Mouse (Mus musculus): Measurements from ENCODE around the gene Ghsr.
"Not testable (repeated sequence)": the region's sequence is repeated elsewhere in the genome, so short reads cannot be mapped to it uniquely, and the experiment has no call there.

Ghsr gene

GRCm38 (mm10) chr3:27371276-27371621, at the start of gene Ghsr:
Ghsr (plus strand) TSS chr3:27371351.
- no peak for DNase-seq

- DNase-seq, result no peak
These were observed 48.6 kb upstream of the Ghsr start for GRCm38 (mm10) chr3:27322591-27322990.

GRCm38 (mm10) chr3:27323551-27323950, 47.6 kb upstream of the Ghsr start:
- DNase-seq, result no peak

- DNase-seq, result no peak
These were observed 44.4 kb upstream of the Ghsr start for GRCm38 (mm10) chr3:27326633-27327191.

DNA sequence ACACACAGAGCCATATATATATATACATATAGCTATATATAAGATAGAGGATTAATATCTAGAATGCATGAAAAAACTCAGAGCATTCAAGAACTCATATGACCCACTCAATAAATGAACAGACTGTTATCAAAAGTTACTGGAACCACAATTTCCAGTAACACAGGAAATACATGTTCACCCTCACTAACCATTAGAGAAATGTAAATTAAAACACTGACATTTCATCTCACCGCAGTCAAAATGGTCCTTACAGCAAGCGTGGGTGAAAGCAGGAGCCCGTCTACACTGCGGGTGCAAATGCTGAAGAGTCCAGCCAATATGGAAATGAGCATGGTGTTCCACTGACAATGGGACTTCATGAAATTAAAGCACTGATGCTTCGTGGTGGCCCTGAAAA, 40.4 kb upstream of the Ghsr start:
- no peak for DNase-seq

- peak; percentile 73 for DNase-seq
These were observed 32.7 kb upstream of the Ghsr start for GRCm38 (mm10) chr3:27338437-27338836.

- no peak for DNase-seq
These were observed 32.3 kb upstream of the Ghsr start for GRCm38 (mm10) chr3:27338887-27339286.

- DNase-seq, result no peak
These were observed 30.4 kb upstream of the Ghsr start for GRCm38 (mm10) chr3:27340757-27341156.

- no peak for DNase-seq
These were observed 28.7 kb upstream of the Ghsr start for GRCm38 (mm10) chr3:27342462-27342861.

DNA sequence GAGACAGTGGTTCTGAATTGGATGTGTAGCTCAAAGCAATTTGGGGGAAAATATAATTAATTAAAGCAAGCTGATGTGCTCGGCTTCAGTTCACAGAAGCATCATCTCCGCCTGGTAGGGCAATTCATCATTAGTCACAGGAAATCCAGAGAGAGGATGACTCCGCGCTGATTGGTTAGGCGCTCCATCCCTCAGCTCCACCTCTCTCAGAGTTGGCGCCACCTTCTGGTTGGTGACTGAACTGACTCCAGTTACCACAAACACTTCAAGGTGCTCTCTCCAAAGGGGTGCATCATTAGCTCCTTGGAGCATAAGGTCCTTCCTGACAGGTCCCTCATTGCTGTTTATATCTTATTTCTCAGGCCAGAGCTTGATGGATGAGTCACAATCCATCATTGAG, 25.6 kb upstream of the Ghsr start:
- peak; percentile 92 for DNase-seq

GRCm38 (mm10) chr3:27348462-27348861, 22.7 kb upstream of the Ghsr start:
- DNase-seq, result no peak

- no peak for DNase-seq
These were observed 20.0 kb upstream of the Ghsr start for GRCm38 (mm10) chr3:27351105-27351504.

DNA sequence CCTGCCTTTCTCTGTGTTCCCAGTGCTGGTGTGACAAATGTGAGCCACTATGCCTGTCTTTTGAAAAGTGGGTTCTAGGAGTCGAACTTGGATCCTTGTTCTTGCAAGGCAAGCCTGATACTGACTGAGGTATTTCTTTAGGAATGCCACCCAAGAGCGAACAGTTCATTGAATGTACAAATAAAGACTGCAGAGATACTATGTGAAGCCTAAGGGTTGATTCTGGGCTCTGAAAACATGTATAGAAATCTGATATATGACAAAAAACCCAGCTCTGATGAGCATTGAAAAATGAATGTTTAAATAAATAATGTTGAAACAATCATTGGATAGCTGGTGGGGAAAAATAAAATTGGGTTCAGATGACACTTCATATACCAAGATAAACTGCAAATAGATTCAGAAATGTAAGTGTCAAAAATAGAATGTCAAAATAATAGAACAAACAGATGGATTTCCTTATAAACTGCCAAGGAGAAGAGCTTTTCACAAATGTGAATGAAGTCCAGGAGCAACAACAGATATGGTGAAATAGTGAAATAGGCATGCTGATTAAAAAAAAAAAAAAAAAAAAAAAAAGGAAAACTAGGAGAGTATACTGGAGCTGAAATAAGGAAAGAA, 11.9 kb upstream of the Ghsr start:
- no peak for DNase-seq

DNA sequence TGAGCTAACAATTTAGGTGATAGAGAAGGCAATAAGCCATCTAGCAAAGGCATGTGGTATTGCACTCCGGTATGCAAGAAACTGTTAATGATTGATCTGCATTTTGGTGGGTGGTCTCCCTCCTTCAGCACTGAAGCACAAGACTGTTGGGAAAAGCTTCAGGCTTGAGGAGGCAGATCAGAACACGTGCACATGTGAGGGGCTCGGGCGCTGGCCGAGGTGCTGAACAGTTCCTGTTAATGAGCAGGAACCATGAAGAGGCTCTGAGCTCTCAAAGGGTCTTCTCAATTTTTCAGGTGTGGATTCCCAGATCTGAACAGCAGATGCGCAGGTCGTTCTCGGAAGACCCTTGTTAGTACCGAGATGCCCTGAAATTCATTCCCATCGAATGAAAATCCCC, 1.0 kb upstream of the Ghsr start:
- peak; percentile 80 for DNase-seq

- DNase-seq, result no peak
These were observed 422 bp upstream of the Ghsr start for GRCm38 (mm10) chr3:27370582-27371275.

DNA sequence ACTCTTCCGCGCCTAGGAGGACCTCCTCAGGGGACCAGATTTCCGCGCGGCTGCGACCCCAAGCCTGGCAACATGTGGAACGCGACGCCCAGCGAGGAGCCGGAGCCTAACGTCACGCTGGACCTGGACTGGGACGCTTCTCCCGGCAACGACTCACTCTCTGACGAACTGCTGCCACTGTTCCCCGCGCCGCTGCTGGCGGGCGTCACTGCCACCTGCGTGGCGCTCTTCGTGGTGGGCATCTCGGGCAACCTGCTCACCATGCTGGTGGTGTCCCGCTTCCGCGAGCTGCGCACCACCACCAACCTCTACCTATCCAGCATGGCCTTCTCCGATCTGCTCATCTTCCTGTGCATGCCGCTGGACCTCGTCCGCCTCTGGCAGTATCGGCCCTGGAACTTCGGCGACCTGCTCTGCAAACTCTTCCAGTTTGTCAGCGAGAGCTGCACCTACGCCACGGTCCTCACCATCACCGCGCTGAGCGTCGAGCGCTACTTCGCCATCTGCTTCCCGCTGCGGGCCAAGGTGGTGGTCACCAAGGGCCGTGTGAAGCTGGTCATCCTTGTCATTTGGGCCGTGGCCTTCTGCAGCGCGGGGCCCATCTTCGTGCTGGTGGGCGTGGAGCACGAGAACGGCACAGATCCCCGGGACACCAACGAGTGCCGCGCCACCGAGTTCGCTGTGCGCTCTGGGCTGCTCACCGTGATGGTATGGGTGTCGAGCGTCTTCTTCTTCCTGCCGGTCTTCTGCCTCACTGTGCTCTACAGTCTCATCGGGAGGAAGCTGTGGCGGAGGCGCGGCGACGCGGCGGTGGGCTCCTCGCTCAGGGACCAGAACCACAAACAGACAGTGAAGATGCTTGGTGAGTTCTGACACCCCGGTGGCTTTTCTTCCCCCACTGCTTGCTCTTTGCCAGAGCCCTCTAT, 837 bp downstream of the Ghsr start:
- DNase-seq, result peak; percentile 26

- DNase-seq, result no peak
These were observed 3.2 kb downstream of the Ghsr start for GRCm38 (mm10) chr3:27374396-27374795.

GRCm38 (mm10) chr3:27377935-27378334, 6.8 kb downstream of the Ghsr start:
- DNase-seq, result no peak

GRCm38 (mm10) chr3:27384836-27385235, 13.7 kb downstream of the Ghsr start:
- no peak for DNase-seq

DNA sequence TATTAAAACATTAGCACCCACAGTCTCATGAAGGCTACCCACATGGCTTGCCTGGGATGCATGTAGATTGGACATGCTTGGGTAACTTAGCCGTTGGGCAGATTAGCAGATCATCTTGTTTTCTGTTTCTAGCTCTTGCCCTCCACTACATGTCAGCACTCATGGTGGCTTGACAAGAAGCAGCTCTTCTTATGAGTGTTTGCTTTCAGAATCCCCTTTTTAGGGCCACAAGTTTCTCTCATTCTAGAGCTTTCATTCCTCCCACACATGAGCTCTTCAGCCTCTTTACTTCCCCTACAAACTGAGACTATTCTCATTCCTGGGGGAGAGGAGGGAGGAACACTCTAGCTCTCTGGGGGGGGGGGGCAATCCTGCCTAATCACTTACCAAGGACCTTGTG, 18.8 kb downstream of the Ghsr start:
- no peak for DNase-seq

DNA sequence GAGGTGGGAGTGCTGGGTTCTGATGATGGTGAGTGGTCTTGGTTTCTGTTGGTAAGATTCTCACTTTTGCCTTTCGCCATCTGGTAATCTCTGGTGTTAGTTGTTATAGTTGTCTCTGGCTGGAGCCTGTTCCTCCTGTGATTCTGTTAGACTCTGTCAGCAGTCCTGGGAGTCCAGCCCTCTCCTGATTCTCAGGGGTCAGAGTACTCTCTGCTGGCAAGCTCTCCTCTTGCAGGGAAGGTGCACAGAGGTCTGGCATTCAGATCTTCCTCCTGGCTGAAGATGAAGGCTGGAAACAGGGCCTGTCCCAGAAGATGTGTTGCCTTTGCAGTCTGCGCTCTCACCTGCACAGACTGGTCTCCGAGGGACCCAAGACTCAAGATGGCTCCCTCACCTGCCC, 29.8 kb downstream of the Ghsr start:
- DNase-seq, result not testable (repeated sequence)

GRCm38 (mm10) chr3:27406440-27406839, 35.3 kb downstream of the Ghsr start:
- no peak for DNase-seq

- DNase-seq, result no peak
These were observed 37.4 kb downstream of the Ghsr start for GRCm38 (mm10) chr3:27408564-27408963.

GRCm38 (mm10) chr3:27411286-27411685, 40.1 kb downstream of the Ghsr start:
- no peak for DNase-seq

All from thymus, postnatal 4 days (tissue).